Mouse (Mus musculus): ENCODE data around the gene Tob2. TPM values are rescaled to one million over a fixed set of nuclear protein-coding genes. Genes with fewer than 3 reads are reported as not detected.
A peak's percentile ranks its signal among the peaks of the same experiment; 100 is the strongest.

The Tob2 gene
- polyA plus RNA-seq, 1 experiment from 2014 or later = 27.3 TPM

DNA sequence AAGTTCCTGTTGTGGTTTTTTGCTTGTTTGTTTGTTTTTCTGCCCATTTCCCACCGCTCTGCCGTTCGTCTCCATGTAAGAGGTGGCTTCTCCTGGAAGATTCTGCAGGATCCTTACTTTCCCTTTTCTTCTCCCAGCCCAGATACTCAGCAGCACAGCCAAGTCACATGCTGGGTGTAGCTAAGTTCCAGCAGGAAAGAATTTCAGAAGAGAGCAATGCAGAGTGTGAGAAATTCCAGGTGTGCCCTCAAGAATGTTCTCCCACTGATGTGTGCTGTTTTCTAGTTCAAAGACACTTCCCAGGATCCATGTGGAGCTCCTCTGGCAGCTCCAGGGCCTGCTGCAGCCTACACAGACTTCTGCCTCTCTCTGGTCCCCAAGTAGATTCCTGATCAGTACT is 53.7 kb downstream of the Tob2 start:
- H3K27me3 ChIP-seq = no peaks in the 10 kb centered on the region
- ATAC-seq (no peak), DNase-seq (ENCODE audit: low read depth, low spot score) (no peak)
- ChIA-PET CTCF (interaction anchor here (1.0 to 2.1 kb wide), 2 partner anchors 9 to 11 kb away, joined by 3 to 5 read pairs; no protein-coding TSS in a partner anchor), POLR2A (no interaction called here)
- in situ Hi-C loops (cut with MboI; ENCODE audit: low pct_unique_long_range_greater_than_20kb) = no loop called here
- TF ChIP-seq CTCF (IDR thresholded peaks at IDR 0.05) = no peak

- no peak for TF ChIP-seq CTCF (IDR thresholded peaks at IDR 0.05)
- H3K27me3 ChIP-seq = no peaks in the 10 kb centered on the region
- ChIA-PET CTCF (interaction anchor here (1.0 to 2.1 kb wide), 3 partner anchors 8 to 114 kb away, joined by 3 to 5 read pairs (median 3); no protein-coding TSS in a partner anchor), POLR2A (no interaction called here)
- ATAC-seq (no peak), DNase-seq (ENCODE audit: low read depth, low spot score) (no peak)
- in situ Hi-C loops (cut with MboI; ENCODE audit: low pct_unique_long_range_greater_than_20kb) = no loop called here
Observed at GRCm38 (mm10) chr15:81804172-81804571, 54.4 kb downstream of the Tob2 start.

DNA sequence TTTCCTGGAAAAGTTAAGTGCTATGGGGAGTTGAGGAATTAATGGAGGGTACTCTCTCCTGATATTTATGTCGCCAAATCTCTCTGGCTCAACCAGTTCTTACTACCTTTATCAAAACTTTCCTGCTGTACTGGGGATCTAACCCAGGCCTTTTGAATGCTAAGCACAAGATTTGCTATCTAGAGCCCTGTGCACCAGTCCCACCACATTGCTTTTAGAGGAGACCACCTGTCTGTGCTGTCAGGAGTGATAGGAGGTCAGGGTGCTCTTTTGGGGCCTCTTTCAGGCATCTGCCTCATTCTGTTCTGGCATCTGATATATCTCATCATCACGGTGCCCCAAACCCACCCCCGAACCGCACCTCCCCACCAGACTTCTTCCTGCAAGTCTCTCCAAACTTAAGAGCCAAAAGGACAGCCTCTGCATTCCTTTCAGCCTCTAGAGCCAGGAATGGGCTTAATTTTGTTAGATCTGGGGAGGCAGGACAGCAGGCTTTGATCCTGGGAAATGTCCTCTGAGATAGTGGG is 55.1 kb downstream of the Tob2 start:
- ATAC-seq (no peak), DNase-seq (ENCODE audit: low read depth, low spot score) (no peak)
- ChIA-PET CTCF (interaction anchor here (1.2 to 2.1 kb wide), 3 partner anchors 9 to 114 kb away, joined by 3 to 5 read pairs (median 3); no protein-coding TSS in a partner anchor), POLR2A (no interaction called here)
- no peak for TF ChIP-seq CTCF (IDR thresholded peaks at IDR 0.05)
- H3K27me3 ChIP-seq = no peaks in the 10 kb centered on the region
- in situ Hi-C loops (cut with MboI; ENCODE audit: low pct_unique_long_range_greater_than_20kb) = no loop called here

GRCm38 (mm10) chr15:81802941-81803351 is 55.6 kb downstream of the Tob2 start:
- no peaks in the 10 kb centered on the region for H3K27me3 ChIP-seq
- ATAC-seq (peak; percentile 3), DNase-seq (ENCODE audit: low read depth, low spot score) (no peak)
- CTCF ChIA-PET = interaction anchor here (1.3 to 2.1 kb wide), 2 partner anchors 9 to 22 kb away, joined by 3 to 5 read pairs; no protein-coding TSS in a partner anchor
- TF ChIP-seq CTCF (IDR thresholded peaks at IDR 0.05) = no peak
- in situ Hi-C loops (cut with MboI; ENCODE audit: low pct_unique_long_range_greater_than_20kb) = no loop called here
- POLR2A ChIA-PET = interaction anchor here (1.2 kb wide), 1 partner anchor 8 kb away, joined by 4 read pairs; no protein-coding TSS in a partner anchor

- peak; percentile 84 for ATAC-seq
- POLR2A ChIA-PET = interaction anchor here (1.2 kb wide), 1 partner anchor 8 kb away, joined by 4 read pairs; no protein-coding TSS in a partner anchor
- no peaks in the 10 kb centered on the region for H3K27me3 ChIP-seq
- TF ChIP-seq CTCF (IDR thresholded peaks at IDR 0.05) = no peak
- in situ Hi-C loops (cut with MboI; ENCODE audit: low pct_unique_long_range_greater_than_20kb) = no loop called here
- CTCF ChIA-PET = interaction anchor here (1.3 kb wide), 1 partner anchor 21 kb away, joined by 3 read pairs; no protein-coding TSS in a partner anchor
- peak; percentile 90 for DNase-seq (ENCODE audit: low read depth, low spot score)
Observed at GRCm38 (mm10) chr15:81802001-81802890, 56.4 kb downstream of the Tob2 start, which contains the start of gene Tef. Gene Tef, plus strand, starts transcription at chr15:81802421.

DNA sequence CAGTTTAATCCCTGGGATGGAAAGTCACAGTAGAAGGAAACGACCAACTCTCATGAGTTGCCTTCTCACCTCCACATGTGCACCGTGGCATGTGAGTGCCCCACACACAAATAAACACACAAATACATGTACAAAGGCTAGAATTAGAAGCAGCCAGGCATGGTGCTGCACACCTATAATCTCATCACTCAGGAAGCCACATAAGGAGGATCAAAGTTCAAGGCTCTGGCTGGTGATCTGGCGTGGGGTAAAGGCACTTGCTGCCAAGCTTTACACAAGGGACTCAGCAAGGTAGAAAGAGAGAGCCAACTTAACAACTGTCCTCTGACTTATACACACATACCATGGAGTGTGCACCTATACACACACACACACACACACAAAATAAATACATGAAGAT is 58.2 kb downstream of the Tob2 start:
- ATAC-seq (no peak), DNase-seq (ENCODE audit: low read depth, low spot score) (no peak)
- in situ Hi-C loops (cut with MboI; ENCODE audit: low pct_unique_long_range_greater_than_20kb) = no loop called here
- ChIA-PET CTCF (interaction anchor here (1.1 to 2.0 kb wide), 2 partner anchors 9 to 12 kb away, joined by 3 to 5 read pairs; no protein-coding TSS in a partner anchor), POLR2A (no interaction called here)
- H3K27me3 ChIP-seq = no peaks in the 10 kb centered on the region
- TF ChIP-seq CTCF (IDR thresholded peaks at IDR 0.05) = no peak

DNA sequence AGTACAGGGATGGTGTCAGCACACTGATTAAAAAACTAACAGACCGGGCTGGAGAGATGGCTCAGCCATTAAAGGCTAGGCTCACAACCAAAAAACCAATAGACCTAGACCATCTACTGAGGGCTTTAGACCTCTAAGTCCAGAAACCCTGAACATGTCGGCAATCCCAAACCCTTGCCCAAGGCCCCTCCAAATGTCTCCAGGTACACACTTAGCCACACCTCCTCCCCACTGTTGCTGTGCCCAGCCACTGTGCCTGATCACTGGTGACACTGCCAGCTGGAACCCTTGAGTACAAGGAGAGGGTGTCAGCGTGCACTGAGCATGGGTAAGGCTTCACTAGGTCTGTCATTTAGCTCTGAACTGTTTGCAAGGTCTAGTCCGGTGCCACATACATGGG is 60.2 kb downstream of the Tob2 start:
- in situ Hi-C loops (cut with MboI; ENCODE audit: low pct_unique_long_range_greater_than_20kb) = no loop called here
- ChIA-PET CTCF (no interaction called here), POLR2A (interaction anchor here (0.8 kb wide), 1 partner anchor 69 kb away, joined by 4 read pairs; no protein-coding TSS in a partner anchor)
- no peaks in the 10 kb centered on the region for H3K27me3 ChIP-seq
- no peak for ATAC-seq
- DNase-seq (ENCODE audit: low read depth, low spot score) = no peak
- no peak for TF ChIP-seq CTCF (IDR thresholded peaks at IDR 0.05)

Other genes with a start within 250 kb of the Tob2 start
- 24.2 TPM for gene L3mbtl2, start 194.9 kb downstream of the Tob2 start, polyA plus RNA-seq (2021)
- gene Chadl, start 161.5 kb downstream of the Tob2 start, polyA plus RNA-seq (2021) = 9.1 TPM
- gene Zc3h7b, start 113.7 kb downstream of the Tob2 start, polyA plus RNA-seq (2021) = 90.0 TPM
- gene Rangap1, start 113.3 kb downstream of the Tob2 start, polyA plus RNA-seq (2021) = 120 TPM
- gene Tef, start 56.4 kb downstream of the Tob2 start, polyA plus RNA-seq (2021) = 61.5 TPM
- gene Phf5a, start 13.1 kb upstream of the Tob2 start, polyA plus RNA-seq (2021) = 68.2 TPM
- gene Aco2, start 13.5 kb upstream of the Tob2 start, polyA plus RNA-seq (2021) = 559 TPM
- 154 TPM for gene Polr3h, start 67.4 kb upstream of the Tob2 start, polyA plus RNA-seq (2021)
- 24.9 TPM for gene Csdc2, start 78.0 kb upstream of the Tob2 start, polyA plus RNA-seq (2021)
- 97.0 TPM for gene Pmm1, start 102.1 kb upstream of the Tob2 start, polyA plus RNA-seq (2021)
- not detected for gene 1700029P11Rik, start 121.7 kb upstream of the Tob2 start, polyA plus RNA-seq (2021)
- 48.0 TPM for gene Xrcc6, start 129.0 kb upstream of the Tob2 start, polyA plus RNA-seq (2021)
- gene Desi1, start 175.1 kb upstream of the Tob2 start, polyA plus RNA-seq (2021) = 57.0 TPM
- 120 TPM for gene Snu13, start 188.8 kb upstream of the Tob2 start, polyA plus RNA-seq (2021)
- not detected for gene 4930407I10Rik, start 200.4 kb upstream of the Tob2 start, polyA plus RNA-seq (2021)
- gene Mei1, start 211.2 kb upstream of the Tob2 start, polyA plus RNA-seq (2021) = not detected